Mouse (Mus musculus) forebrain, postnatal 0 days (tissue): ENCODE measurements around the gene Dnmt3c. TPM values are rescaled to one million over a fixed set of nuclear protein-coding genes. Genes with fewer than 3 reads are reported as not detected.
"Not testable (repeated sequence)": the region's sequence is repeated elsewhere in the genome, so short reads cannot be mapped to it uniquely, and the experiment has no call there.

Source experiments
- ATAC-seq: fragments of 200-750 bp; cut with Nextera tagmentation; 2 replicates; pipeline ENCODE4 v1.8.0; 2017; ENCODE audit warnings: mild to moderate bottlenecking, moderate library complexity
- DNase-seq: peaks from one replicate; pipeline ENCODE4 v3.0.0-alpha.2; 2015
- H3K27ac ChIP-seq: fragments of 300-500 bp; sonication (generic); 2 replicates; pipeline ENCODE4 v1.5.1; 2014; ENCODE audit warnings: low read depth, mild to moderate bottlenecking, antibody characterized with exemption, low read length, moderate library complexity, mixed read lengths
- H3K27me3 ChIP-seq: fragments of 300-500 bp; sonication (generic); 2 replicates; pipeline ENCODE4 v1.6.1; 2014; ENCODE audit warnings: mild to moderate bottlenecking, low read length, mixed read lengths; ENCODE audit not compliant: insufficient read depth
- H3K36me3 ChIP-seq: fragments of 300-500 bp; sonication (generic); 2 replicates; pipeline ENCODE4 v1.6.1; 2014; ENCODE audit warnings: mild to moderate bottlenecking, moderate library complexity; ENCODE audit not compliant: insufficient read depth
- H3K4me1 ChIP-seq: fragments of 300-500 bp; sonication (generic); 2 replicates; pipeline ENCODE4 v1.6.1; 2014; ENCODE audit warnings: antibody characterized with exemption; ENCODE audit not compliant: insufficient read depth
- H3K4me2 ChIP-seq: fragments of 300-500 bp; sonication (generic); 2 replicates; pipeline ENCODE4 v1.6.1; 2014; ENCODE audit warnings: low read depth, mild to moderate bottlenecking, moderate library complexity
- H3K4me3 ChIP-seq: fragments of 300-500 bp; sonication (generic); 2 replicates; pipeline ENCODE4 v1.5.1; 2014; ENCODE audit warnings: low read depth, low read length, mixed read lengths
- H3K9ac ChIP-seq: fragments of 300-500 bp; sonication (generic); 2 replicates; pipeline ENCODE4 v1.6.1; 2014; ENCODE audit warnings: mild to moderate bottlenecking
- H3K9me3 ChIP-seq: fragments of 300-500 bp; sonication (generic); 2 replicates; pipeline ENCODE4 v1.6.1; 2016; ENCODE audit warnings: low read length
- CTCF ChIP-seq: sonication (generic); IDR thresholded peaks from 2 replicates; pipeline ENCODE4 v1.5.1; 2016; ENCODE audit warnings: antibody characterized with exemption, control low read depth, low read depth
- WGBS: fragments of 180-500 bp; shearing (Covaris S2); extraction: QIAGEN DNeasy Blood & Tissue Kit; methylation state at CpG from one replicate; pipeline ENCODE4 v1.1.7; 2014; 5-methylcytosine and 5-hydroxymethylcytosine counted together
- polyA plus RNA-seq: library from polyadenylated mRNA; unstranded; fragments of >200 nt; fragmentation: Nextera tagmentation; extraction: Ambion mirVana; gene quantifications from 2 replicates; pipeline ENCODE4 v1.2.1, GENCODE M21; 2015
- total RNA-seq: library from RNA; depleted of rRNA; stranded (reverse); fragments of >200 nt; gene quantifications from 2 replicates; pipeline ENCODE4 v1.2.3, GENCODE M21; 2014; rRNA removed

The Dnmt3c gene
- total RNA-seq (not detected in 2 replicates), polyA plus RNA-seq (not detected in 2 replicates)

- Histone ChIP-seq H3K9ac (no peak within 1 kb of the TSS), H3K4me3 (no peak within 1 kb of the TSS), H3K4me2 (no peak within 1 kb of the TSS), H3K4me1 (no peaks in the 10 kb centered on the region), H3K27me3 (no peaks in the 10 kb centered on the region), H3K27ac (no peak within 1 kb of the TSS), H3K36me3 (no peaks in the 10 kb centered on the region), H3K9me3 (no peaks in the 10 kb centered on the region)
- no peak for DNase-seq
- TF ChIP-seq CTCF, result no peak
- ATAC-seq, result no peak
Observed at GRCm38 (mm10) chr2:153696352-153696751, at the start of gene Dnmt3c. Gene Dnmt3c, plus strand, starts transcription at chr2:153696652.

- 21% methylated on average over 13 of the region's 14 CpGs for WGBS
- no peak for TF ChIP-seq CTCF
- Histone ChIP-seq H3K4me2 (peak overlapping the region; percentile 89), H3K27ac (no peak overlapping the region), H3K9ac (peak overlapping the region; percentile 69), H3K9me3 (no peaks in the 10 kb centered on the region), H3K4me1 (no peaks in the 10 kb centered on the region), H3K27me3 (no peaks in the 10 kb centered on the region), H3K4me3 (peak overlapping the region; percentile 81), H3K36me3 (no peaks in the 10 kb centered on the region)
- ATAC-seq (no peak), DNase-seq (no peak)
Observed at GRCm38 (mm10) chr2:153648773-153649297, 47.6 kb upstream of the Dnmt3c start.

- Histone ChIP-seq H3K4me2 (peak within 1 kb of the TSS; percentile 89), H3K4me3 (peak within 1 kb of the TSS; percentile 81), H3K36me3 (no peaks in the 10 kb centered on the region), H3K4me1 (no peaks in the 10 kb centered on the region), H3K27ac (no peak within 1 kb of the TSS), H3K27me3 (no peaks in the 10 kb centered on the region), H3K9ac (peak within 1 kb of the TSS; percentile 69), H3K9me3 (no peaks in the 10 kb centered on the region)
- peak; percentile 95 for ATAC-seq
- peak; percentile 81 for DNase-seq
- TF ChIP-seq CTCF, result peak; percentile 39
- 3% methylated on average over 89 of the region's 93 CpGs for WGBS
Observed at GRCm38 (mm10) chr2:153649298-153650013, 47.0 kb upstream of the Dnmt3c start, which contains the start of gene Dnmt3b. Gene Dnmt3b, plus strand, starts transcription at chr2:153649450.

- H3K36me3 ChIP-seq, result no peaks in the 10 kb centered on the region
- no peaks in the 10 kb centered on the region for H3K4me1 ChIP-seq
- DNase-seq (no peak), ATAC-seq (no peak; the same call in 1 of the 2 replicates)
- no peaks in the 10 kb centered on the region for H3K27me3 ChIP-seq
- peak overlapping the region; percentile 81 for H3K4me3 ChIP-seq
- H3K9ac ChIP-seq, result peak overlapping the region; percentile 69
- 4% methylated on average over 28 of the region's 28 CpGs for WGBS
- peak overlapping the region; percentile 89 for H3K4me2 ChIP-seq
- H3K9me3 ChIP-seq, result no peaks in the 10 kb centered on the region
- no peak overlapping the region for H3K27ac ChIP-seq
- TF ChIP-seq CTCF, result no peak
Observed at GRCm38 (mm10) chr2:153650014-153650687, 46.3 kb upstream of the Dnmt3c start.

- ATAC-seq, result no peak
- H3K27ac ChIP-seq, result no peak overlapping the region
- no peaks in the 10 kb centered on the region for H3K36me3 ChIP-seq
- no peak overlapping the region for H3K4me3 ChIP-seq
- WGBS, result 59% methylated on average over 3 of the region's 3 CpGs
- H3K27me3 ChIP-seq, result no peaks in the 10 kb centered on the region
- H3K4me2 ChIP-seq, result no peak overlapping the region
- TF ChIP-seq CTCF, result no peak
- H3K9ac ChIP-seq, result no peak overlapping the region
- no peak for DNase-seq
- no peaks in the 10 kb centered on the region for H3K4me1 ChIP-seq
- H3K9me3 ChIP-seq, result no peaks in the 10 kb centered on the region
Observed at GRCm38 (mm10) chr2:153651681-153652080, 44.8 kb upstream of the Dnmt3c start.

GRCm38 (mm10) chr2:153657659-153658058 lies 38.8 kb upstream of the Dnmt3c start:
- not testable (repeated sequence) for H3K27me3 ChIP-seq, ATAC-seq, H3K4me3 ChIP-seq, H3K27ac ChIP-seq, H3K9ac ChIP-seq, H3K4me2 ChIP-seq, H3K9me3 ChIP-seq, H3K4me1 ChIP-seq, H3K36me3 ChIP-seq, DNase-seq
- 92% methylated on average over 6 of the region's 8 CpGs for WGBS

- DNase-seq (no peak), ATAC-seq (no peak)
Observed at GRCm38 (mm10) chr2:153660616-153661015, 35.8 kb upstream of the Dnmt3c start.

More at GRCm38 (mm10) chr2:153660616-153661015, 35.8 kb upstream of the Dnmt3c start:
- H3K36me3 ChIP-seq, result peaks cover 14% of the 10 kb centered on the region
- H3K27ac ChIP-seq, result no peak overlapping the region
- WGBS, result 68% methylated on average over 3 of the region's 3 CpGs
- TF ChIP-seq CTCF, result no peak
- no peaks in the 10 kb centered on the region for H3K9me3 ChIP-seq
- H3K4me2 ChIP-seq, result no peak overlapping the region
- H3K4me3 ChIP-seq, result no peak overlapping the region
- no peaks in the 10 kb centered on the region for H3K4me1 ChIP-seq
- no peak overlapping the region for H3K9ac ChIP-seq
- no peaks in the 10 kb centered on the region for H3K27me3 ChIP-seq
